Mouse (Mus musculus) layer of hippocampus, adult 18-20 months (tissue): Measurements from ENCODE around the gene Dusp10. TPM values are rescaled to one million over a fixed set of nuclear protein-coding genes. Genes with fewer than 3 reads are reported as not detected.

Experiments used
- DNase-seq, 2 experiments: peaks; one replicate each; pipeline ENCODE4 v3.0.0; 2022; ENCODE audit warnings: low spot score in 2 of 2
- total RNA-seq, 2 experiments: library from RNA; stranded (reverse); gene quantifications; 2 replicates each; pipeline ENCODE4 v1.2.3; 2021

The Dusp10 gene
- total RNA-seq, 2 experiments from 2014 or later = 4.6 to 5.2 TPM

- no peak for DNase-seq
Measured at GRCm38 (mm10) chr1:184100414-184100813, 87.3 kb downstream of the Dusp10 start.

GRCm38 (mm10) chr1:184100927-184101749 lies 88.0 kb downstream of the Dusp10 start:
- DNase-seq = no peak

GRCm38 (mm10) chr1:184101750-184102046 lies 88.6 kb downstream of the Dusp10 start:
- DNase-seq = no peak

- no peak for DNase-seq
Measured at GRCm38 (mm10) chr1:184106832-184107231, 93.7 kb downstream of the Dusp10 start.

DNA sequence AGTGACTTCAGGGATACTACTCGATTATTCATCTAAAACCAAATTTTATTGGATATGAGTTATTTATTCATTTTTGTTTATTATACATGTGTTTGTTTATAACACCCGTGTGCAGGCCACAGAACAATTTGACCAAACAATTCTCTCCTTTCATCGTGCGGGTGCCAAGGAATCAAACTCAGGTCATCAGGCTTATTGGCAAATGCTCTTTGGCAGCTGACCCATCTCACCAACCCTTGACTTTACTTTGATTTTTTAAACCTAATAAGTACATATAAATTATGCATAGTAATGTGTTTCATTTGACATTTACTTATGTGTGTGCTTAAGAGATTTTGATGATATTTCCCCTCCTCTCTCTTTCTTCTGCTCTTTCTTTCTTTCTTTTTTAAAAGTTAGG lies 94.3 kb downstream of the Dusp10 start:
- DNase-seq = no peak

DNA sequence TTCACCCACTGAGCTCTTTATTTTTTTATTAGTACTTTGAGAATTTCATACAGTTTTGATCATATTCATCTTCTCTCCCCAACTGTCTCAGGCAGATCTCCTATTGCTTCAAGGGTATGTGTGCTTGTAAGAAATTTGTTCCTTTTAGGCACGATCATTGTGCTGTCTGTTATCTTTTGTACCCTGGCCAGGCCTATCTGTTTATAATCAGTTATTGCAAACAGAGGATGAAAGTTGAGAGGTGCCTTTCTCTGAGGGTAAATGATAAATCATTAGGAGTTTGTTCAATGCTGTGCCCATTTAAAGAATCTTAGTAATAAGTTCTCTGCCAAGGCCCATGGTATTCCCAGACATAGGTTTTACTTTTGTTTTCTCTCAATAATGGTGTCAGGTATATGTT lies 95.2 kb downstream of the Dusp10 start:
- DNase-seq = no peak

DNA sequence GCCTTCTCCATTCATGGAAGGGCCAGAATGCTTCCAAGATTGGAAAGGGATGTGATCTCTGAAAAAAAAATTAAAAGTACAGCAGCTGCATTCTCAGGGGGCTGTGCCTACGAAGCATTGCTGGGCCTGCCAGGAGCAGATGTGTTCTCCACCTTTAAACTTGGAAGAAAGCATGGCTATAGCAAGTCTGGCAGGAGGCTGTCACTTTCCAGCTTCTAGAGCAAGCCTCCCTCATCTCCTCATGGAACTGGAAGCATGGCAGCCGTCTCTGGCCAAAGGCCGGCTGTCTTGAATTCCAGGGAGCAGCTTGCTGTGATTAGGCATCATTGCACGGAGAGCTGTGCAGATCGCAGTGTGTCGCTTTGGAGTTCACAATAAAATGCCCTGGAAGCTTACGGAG lies 104.5 kb downstream of the Dusp10 start:
- no peak for DNase-seq

DNA sequence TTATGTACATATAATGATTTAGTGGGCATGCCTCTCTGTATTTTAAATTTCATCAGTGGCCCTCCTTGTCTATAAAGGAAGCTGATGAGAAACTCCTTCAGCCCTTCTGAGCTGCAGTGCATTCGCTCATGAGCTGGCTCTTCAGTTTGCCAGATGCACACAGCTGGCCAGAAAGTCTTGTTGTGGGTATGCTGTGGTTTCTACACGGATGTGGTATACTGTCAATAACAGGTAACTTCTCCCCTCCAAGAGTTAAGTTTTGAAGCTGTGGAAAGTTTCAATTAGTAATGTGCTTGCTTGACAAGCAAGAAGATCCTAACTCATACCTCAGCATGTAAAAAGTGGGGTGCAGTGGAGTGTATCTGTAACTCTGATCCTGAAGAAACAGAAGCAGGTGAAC lies 104.9 kb downstream of the Dusp10 start:
- DNase-seq = no peak

- DNase-seq = no peak
Measured at GRCm38 (mm10) chr1:184118586-184118985, 105.5 kb downstream of the Dusp10 start.

Other genes with a start within 250 kb of the Dusp10 start
- gene 1700056E22Rik, start 21.0 kb downstream of the Dusp10 start, total RNA-seq = not detected